Mouse (Mus musculus) ovary, postnatal 14 days (tissue): ENCODE data around the gene Gm17455.

Experiments used
- DNase-seq: peaks from one replicate; pipeline ENCODE4 v3.0.0; 2022; ENCODE audit warnings: low spot score

The Gm17455 gene

GRCm38 (mm10) chr10:60399449-60399848, at the start of gene Gm17455:
Gene Gm17455, plus strand, starts transcription at chr10:60399726.
- no peak for DNase-seq

GRCm38 (mm10) chr10:60350077-60350804, 49.3 kb upstream of the Gm17455 start:
- DNase-seq: no peak

- peak; percentile 93 for DNase-seq
These were observed 48.7 kb upstream of the Gm17455 start for GRCm38 (mm10) chr10:60350805-60351167.

GRCm38 (mm10) chr10:60351248-60351647, 48.3 kb upstream of the Gm17455 start:
- DNase-seq: no peak

GRCm38 (mm10) chr10:60351761-60352455, 47.6 kb upstream of the Gm17455 start:
- DNase-seq: peak; percentile 52

- DNase-seq: no peak
These were observed 46.1 kb upstream of the Gm17455 start for GRCm38 (mm10) chr10:60353241-60354002.

- DNase-seq: no peak
These were observed 45.6 kb upstream of the Gm17455 start for GRCm38 (mm10) chr10:60354003-60354325.

GRCm38 (mm10) chr10:60354881-60355677, 44.4 kb upstream of the Gm17455 start:
- no peak for DNase-seq

- DNase-seq: no peak
These were observed 42.1 kb upstream of the Gm17455 start for GRCm38 (mm10) chr10:60357441-60357840.

- no peak for DNase-seq
These were observed 41.6 kb upstream of the Gm17455 start for GRCm38 (mm10) chr10:60357901-60358300.

GRCm38 (mm10) chr10:60358776-60359175, 40.8 kb upstream of the Gm17455 start:
- DNase-seq: no peak

GRCm38 (mm10) chr10:60361615-60362309, 37.8 kb upstream of the Gm17455 start:
- DNase-seq: no peak

GRCm38 (mm10) chr10:60362310-60362628, 37.3 kb upstream of the Gm17455 start:
- no peak for DNase-seq

GRCm38 (mm10) chr10:60363426-60363825, 36.1 kb upstream of the Gm17455 start:
- no peak for DNase-seq

- no peak for DNase-seq
These were observed 32.4 kb upstream of the Gm17455 start for GRCm38 (mm10) chr10:60367145-60367544.

- DNase-seq: no peak
These were observed 31.6 kb upstream of the Gm17455 start for GRCm38 (mm10) chr10:60367904-60368303.

GRCm38 (mm10) chr10:60369405-60369804, 30.1 kb upstream of the Gm17455 start:
- no peak for DNase-seq

- DNase-seq: no peak
These were observed 29.4 kb upstream of the Gm17455 start for GRCm38 (mm10) chr10:60370098-60370497.

- no peak for DNase-seq
These were observed 28.9 kb upstream of the Gm17455 start for GRCm38 (mm10) chr10:60370601-60371061.

- DNase-seq: no peak
These were observed 27.7 kb upstream of the Gm17455 start for GRCm38 (mm10) chr10:60371596-60372386.

- DNase-seq: no peak
These were observed 26.0 kb upstream of the Gm17455 start for GRCm38 (mm10) chr10:60373543-60373936.
